Mouse (Mus musculus) B cell, adult (primary cell): Measurements from ENCODE around the gene Ubxn2a. TPM values are rescaled to one million over a fixed set of nuclear protein-coding genes. Genes with fewer than 3 reads are reported as not detected.

Experiments
- total RNA-seq: library from RNA; stranded (reverse); gene quantifications from 4 replicates; pipeline ENCODE4 v1.2.4, GENCODE M21; 2023; ENCODE audit not compliant: inconsistent age

Gene Ubxn2a
- 21.1 to 25.8 TPM (median 23.9 TPM) in 4 replicates for total RNA-seq

DNA sequence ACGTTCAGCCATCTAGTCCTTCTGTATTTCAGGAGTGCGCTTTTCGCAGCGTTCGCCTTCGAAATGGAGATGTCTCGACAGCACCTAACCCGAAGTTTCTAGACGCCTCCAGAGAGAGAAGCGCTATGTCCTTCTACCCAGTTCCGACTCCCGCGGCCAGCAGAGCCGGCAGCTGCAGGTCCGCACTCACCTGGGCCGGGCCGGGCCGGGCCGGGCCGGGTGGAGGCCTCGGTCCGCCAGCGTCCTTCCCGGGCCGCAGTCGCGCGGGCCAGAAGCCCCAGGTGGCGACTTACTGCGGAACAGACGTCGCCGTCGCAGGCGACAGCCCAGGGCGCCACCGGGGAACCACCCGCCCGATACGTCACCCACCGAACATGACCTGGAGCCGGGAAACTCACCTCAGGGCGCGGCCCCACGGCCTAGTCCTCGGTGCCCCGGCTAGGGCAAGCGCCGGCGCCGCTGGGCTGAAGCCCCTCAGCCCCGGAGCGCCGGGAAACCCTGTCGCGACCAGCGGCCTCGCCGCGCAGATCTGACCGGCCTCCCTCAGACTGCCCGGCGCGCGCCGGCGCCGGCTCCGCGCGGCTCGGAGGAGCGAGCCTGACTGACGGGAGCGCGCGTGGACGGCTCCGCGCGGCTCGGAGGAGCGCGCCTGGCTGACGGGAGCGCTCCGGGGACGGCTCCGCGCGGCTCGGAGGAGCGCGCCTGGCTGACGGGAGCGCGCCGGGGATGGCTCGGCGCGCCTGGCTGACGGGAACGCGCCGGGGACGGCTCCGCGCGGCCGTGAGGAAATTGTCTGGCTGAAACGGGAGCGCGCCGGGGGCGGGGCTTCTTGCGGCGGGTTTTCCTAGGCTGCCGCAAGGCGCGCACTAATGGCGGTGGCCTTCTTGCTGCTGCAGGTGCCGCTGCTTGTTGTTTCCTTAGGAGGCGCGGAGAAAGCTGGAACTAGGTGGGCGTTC is at the start of gene Ubxn2a:
TSS of gene Ubxn2a (minus strand) at position 755 of the 956 bp plus-strand sequence.

DNA sequence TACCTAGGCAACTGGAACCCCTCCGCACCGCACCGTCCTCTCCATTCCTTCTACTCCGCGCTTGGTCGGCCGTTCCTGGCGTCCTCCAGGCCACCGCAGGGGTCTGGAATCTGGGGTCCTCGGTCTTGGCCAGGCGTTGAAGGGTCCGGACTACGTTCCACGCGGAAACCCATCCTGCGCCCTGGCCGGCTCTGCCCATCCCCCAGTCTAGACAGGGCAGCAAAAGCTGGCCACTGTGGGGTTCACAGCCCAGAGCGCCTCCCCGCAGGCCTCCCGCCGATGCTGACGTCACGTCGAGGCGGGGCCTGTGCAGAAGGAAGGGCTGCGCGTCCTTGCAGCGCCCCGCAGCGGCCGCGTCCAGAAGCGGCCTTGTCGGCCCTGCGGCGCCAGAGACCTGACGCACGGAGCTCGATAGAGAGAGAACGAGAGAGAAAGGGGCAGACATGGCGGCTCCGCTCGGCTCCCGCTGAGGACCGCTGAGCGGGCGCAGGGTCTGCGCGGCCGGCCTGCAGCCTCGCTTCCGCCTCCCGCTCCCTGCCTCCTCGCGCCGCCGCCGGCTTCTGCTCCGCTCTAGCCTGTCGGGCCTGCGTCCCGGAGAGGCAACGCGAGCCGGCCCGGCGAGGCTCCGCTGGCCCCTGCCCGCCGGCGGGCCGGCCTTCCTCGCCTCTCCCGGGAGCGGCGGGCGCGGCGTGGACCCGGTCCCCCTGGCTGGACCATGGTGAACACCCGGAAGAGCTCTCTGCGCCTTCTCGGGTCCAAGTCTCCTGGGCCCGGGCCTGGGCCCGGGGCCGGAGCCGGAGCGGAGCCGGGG is 9.7 kb upstream of the Ubxn2a start, which contains the start of gene Atad2b:
TSS of gene Atad2b (plus strand) at position 360 of the 811 bp plus-strand sequence.

DNA sequence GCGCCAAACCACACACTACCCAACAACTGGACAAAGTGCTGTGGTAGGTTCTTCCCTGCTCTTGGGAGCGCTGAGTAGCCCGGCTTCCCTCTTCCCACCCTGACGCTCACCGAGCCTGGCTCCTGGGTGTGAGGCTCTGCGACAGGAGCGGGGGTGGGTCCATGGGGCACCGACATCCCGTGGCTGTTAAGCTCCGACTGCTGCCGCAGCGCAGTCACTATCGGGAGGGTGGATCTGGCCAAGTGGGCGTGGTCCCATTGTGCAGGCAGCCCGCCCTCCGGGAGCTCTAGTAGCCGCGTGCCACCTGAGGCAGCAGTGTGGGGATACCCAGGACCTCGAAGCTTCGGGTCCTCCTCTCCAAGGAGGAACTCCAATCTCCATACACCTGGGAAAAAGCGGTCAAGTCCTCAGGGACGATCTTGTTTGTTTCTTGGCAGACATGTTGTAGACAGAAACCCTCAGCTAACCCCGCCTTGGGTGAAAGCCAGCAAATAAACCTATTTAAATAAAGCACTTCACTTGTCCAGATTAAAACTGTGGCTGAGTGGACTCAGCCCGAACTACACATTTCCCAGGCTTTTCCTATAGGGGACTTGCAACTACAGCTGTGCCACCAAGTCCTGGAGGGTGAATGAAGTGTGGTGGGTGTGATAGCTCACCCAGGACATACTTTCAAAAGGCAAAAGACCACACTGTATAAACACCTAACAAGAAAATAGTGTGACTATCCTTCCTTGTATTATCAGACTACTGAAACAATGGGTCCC is 33.2 kb downstream of the Ubxn2a start, which contains the start of gene Mfsd2b:
TSS of gene Mfsd2b (minus strand) at position 199 of the 767 bp plus-strand sequence.

DNA sequence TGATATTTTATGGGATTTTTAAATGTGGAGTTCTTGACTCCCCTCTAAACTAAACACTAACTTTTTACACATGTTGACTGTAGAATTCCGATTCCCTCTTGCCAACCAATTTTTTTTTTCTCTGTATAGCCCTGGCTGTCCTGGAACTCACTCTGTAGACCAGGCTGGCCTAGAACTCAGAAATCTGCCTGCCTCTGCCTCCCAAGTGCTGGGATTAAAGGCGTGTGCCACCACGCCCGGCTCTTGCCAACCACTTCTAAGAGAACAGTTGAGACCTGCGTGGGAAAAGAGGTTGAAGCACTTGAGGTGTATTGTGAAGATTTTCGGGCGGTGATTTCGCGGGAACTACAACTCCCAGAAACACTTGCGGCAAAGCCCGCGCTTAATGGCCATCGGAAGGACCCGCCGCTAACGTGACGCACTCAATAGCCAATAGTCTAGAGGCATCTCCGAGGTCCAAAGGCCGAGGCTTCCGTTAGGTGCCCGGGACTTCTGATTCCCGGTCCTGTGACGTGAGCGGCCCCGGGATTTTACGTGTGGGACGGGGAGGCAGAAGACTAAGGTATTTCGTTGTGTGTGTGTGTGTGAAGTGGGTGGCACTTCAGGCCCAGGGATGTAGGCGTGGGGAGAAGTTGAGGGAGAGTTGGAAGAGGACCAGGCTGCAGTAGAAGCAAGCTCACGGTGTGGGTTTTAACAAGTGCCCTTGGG is 64.5 kb downstream of the Ubxn2a start, which contains the start of gene Wdcp:
TSS of gene Wdcp (plus strand) at position 414 of the 708 bp plus-strand sequence.

DNA sequence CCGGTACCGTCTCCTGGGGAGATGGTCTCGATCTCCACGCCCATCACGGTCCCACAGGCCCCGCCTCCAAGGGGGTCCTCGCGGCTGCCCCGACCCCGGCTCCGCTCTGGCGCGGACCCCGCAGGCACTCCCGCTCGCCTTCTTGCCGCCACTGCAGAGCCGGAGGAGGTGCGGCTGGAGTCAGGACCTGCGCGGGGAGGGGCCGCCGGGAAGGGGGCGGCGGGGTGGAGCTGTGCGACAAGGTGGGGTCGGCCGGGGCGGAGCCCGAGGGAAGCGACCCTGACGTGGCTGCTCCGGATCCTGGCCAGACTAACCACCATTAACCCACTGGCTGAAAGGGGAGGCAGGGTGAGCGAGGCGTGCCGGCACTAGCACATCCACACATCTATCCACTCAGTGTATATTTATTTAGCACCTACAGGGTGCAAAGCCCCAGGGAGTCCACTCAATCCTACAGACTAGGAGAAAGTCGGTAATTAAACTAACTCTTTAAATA is 66.1 kb downstream of the Ubxn2a start, which contains the start of gene Fkbp1b:
TSS of gene Fkbp1b (minus strand) at position 200 of the 496 bp plus-strand sequence.

Other genes starting within 250 kb of the Ubxn2a start
- gene Fam228a, start 169.3 kb downstream of the Ubxn2a start, total RNA-seq: 0.32 to 0.63 TPM in 2 of 4 replicates, not detected in the others
- 1.2 to 1.7 TPM (median 1.6 TPM) in 4 replicates for gene Pfn4, start 138.7 kb downstream of the Ubxn2a start, total RNA-seq
- 2.2 to 12.0 TPM (median 6.7 TPM) in 4 replicates for gene Fam228b, start 138.4 kb downstream of the Ubxn2a start, total RNA-seq
- 112 to 144 TPM (median 136 TPM) in 4 replicates for gene Sf3b6, start 90.2 kb downstream of the Ubxn2a start, total RNA-seq
- not detected in 4 replicates for gene Fkbp1b, start 66.1 kb downstream of the Ubxn2a start, total RNA-seq
- gene Wdcp, start 64.4 kb downstream of the Ubxn2a start, total RNA-seq: 12.7 to 15.1 TPM (median 13.5 TPM) in 4 replicates
- 2.0 to 3.4 TPM (median 2.2 TPM) in 4 replicates for gene Mfsd2b, start 33.3 kb downstream of the Ubxn2a start, total RNA-seq
- 73.2 to 86.9 TPM (median 81.8 TPM) in 4 replicates for gene Atad2b, start 9.6 kb upstream of the Ubxn2a start, total RNA-seq